Mouse (Mus musculus) layer of hippocampus, postnatal 36 days (tissue): ENCODE results near the gene Stpg2. TPM values are rescaled to one million over a fixed set of nuclear protein-coding genes. Genes with fewer than 3 reads are reported as not detected.
"Not testable (repeated sequence)": the region's sequence is repeated elsewhere in the genome, so short reads cannot be mapped to it uniquely, and the experiment has no call there.

Source experiments
- DNase-seq, 2 experiments: peaks; one replicate each; pipeline ENCODE4 v3.0.0; 2022
- total RNA-seq, 2 experiments: library from RNA; stranded (reverse); gene quantifications; 2 replicates each; pipeline ENCODE4 v1.2.3; 2021

Stpg2 gene
- under 1 TPM in 1 of 2 experiments, not detected in 1; 0.17 TPM for total RNA-seq

DNA sequence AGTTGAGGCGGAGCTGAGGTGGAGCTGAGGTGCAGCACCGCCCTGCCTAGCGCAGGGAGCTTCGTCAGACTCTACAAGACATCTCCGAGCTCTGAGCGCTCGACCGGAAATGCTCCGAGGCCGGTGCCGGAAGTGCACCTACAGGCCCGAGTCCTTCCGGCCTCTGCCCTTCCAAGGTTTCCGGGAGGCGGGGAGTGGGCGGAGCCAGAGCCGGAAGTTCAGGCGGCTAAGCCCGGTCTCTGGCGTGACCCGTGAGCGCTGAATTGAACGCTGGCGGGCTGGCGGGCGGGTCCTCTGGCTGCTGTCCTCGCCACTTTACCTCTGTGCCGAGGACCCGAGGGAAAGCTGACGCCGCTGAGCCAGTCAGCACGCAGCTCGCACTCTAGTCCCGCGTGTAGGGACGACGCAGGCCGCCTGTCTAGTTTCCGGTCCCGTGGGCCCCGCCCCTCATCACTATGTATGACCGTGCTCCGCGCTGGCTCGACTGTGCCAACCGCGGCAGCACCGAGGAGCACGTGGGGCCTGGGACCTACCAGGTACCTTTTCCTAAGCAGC is at the start of gene Stpg2:
Gene Stpg2 (plus strand): TSS at position 251 of the 555 bp plus-strand sequence.
- peak; percentile 93 to 95 for DNase-seq

DNA sequence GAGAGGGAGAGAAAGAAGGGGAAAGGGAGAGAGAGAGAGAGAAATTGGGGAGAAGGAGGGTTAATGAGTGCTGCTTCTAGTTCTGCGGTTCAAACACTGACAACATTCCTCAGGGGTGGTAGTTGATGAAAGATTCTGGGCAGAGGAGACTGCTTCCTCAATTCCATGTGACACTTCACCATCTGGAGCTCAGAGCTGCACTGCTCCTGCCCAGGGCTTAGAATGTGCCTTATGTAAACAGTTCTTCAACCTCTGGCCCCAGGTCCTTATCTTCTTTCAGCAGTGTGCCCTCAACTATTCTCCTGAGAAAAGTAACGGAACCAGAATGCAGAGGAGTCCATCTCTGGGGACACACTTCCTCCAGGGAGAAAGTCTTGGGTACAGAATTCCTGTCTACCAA is 43.3 kb upstream of the Stpg2 start:
- DNase-seq, result no peak

DNA sequence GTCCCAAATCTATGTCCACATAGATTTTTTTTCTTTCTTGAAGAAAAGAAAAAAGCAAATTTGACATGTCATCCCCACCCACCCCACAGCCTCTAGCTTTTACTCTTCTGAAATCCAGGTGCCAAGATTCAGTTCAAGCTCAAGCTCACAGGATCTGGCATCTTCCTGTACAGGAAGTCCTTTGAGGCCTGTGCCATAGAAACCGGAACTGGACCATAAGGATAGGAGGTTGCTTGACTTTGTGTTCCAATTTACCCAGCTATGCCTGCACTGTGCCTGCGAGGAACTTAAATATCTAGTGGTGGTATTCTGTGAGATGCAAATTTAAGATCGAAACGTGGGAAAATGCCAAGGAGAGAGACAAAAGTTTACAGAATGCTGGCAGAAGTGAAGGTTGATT is 42.8 kb upstream of the Stpg2 start:
- no peak for DNase-seq

DNA sequence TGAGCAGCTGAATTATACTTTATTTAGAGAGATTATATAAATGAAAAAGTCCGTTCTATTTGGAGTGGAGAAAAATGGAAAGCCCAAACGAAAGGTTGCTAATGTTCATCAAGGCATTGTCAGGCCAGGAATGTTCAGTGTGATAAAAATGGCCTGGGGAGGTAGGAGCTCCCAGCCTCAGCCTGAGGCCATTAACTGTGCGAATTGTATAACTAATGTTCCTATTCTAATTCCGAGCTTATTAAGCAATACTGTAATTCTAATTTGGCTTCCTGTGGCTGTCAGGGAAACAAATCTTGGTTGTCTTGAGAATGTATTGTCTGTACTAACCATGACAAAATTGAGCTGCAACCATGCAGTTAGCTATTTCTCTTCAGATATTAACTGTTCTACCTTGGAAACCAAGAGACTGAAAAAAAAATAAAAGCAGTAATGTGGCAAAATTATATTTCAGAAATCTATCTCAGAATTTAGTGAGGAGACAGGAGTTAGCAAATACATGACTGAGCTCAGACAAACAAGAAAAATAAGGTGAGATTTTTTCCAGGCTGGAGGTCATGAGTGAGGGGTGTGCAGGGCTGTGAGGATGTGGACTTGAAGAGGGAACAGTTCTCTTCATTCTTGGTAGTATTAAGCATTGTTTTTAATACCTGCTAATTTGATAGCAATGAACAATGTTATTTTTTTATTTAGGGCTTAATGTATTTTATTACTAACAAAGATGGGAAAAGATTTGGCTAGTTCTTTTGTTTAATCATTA is 36.8 kb upstream of the Stpg2 start:
- DNase-seq, result no peak

DNA sequence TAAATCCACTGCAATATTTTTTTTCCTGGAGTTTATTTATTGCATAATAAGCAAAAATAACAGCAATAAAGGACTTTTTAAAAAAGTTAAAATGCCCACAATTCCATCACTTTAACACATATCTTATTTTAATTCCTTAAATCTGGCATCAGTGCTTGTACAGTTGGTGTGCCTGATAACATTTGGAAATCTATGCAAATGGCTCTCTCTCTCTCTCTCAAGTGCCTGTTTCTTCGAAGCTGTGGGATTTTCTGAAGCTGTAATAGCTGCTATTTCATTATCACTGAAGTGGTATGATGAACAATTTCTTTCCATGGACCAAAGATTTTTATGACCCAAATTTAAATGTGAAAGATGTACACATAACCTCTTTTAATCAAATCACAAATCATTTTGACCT is 35.8 kb upstream of the Stpg2 start:
- no peak for DNase-seq

DNA sequence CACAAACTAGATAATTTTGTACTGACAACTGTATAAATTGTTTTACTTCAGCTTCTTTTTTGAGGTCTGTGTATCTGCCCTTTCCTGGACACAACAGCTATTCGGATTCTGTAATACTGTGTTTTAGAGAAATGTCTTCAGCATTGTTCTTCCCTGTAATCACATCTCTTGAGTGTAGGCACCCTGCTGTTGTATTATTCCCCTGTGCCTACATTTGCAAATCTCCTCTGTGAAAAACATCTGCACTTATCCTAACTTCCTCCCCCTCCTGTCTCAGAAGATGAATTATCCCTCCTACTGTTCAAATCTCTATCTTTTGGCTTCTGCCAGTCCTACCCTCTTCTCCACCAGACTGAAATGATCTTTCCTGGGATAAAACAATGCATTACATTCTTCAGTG is 28.6 kb upstream of the Stpg2 start:
- DNase-seq, result no peak

DNA sequence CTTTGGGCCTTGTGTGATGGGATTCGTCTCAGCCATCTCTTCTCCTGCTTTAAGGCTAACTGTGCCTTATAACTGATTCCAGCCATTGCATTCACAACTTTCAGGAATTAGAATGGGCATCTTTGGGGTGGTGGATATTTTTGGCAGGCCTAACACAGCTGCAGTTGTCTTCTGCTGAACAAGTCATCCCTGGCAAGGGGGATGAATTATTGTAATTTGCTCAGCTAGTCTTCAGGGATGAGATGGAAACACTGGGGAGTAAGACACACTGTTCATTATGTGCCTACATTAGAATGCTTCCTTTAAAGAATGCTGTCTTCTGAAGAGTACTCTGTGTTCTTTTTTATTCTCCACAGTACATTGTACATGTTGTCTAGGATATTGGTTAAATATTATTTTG is 14.0 kb upstream of the Stpg2 start:
- no peak for DNase-seq

DNA sequence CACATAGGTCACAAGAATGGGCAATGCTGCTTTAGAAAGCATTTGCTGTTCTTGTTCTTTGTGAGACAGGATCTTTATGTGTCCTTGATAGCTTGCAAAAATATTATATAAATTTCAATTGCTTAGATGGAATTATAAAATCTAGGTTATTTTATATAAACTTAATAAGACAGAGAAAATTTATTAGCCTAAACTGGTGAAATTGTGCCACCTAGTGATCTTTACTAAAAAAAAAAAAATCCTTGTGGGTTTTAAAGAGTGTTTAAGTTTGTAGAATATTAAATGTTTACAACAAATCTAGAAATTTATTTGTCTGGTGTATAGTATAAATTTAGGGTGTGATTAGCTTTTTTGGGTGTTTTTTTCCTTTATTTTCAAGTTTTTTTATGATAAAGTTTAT is 11.6 kb upstream of the Stpg2 start:
- no peak for DNase-seq

DNA sequence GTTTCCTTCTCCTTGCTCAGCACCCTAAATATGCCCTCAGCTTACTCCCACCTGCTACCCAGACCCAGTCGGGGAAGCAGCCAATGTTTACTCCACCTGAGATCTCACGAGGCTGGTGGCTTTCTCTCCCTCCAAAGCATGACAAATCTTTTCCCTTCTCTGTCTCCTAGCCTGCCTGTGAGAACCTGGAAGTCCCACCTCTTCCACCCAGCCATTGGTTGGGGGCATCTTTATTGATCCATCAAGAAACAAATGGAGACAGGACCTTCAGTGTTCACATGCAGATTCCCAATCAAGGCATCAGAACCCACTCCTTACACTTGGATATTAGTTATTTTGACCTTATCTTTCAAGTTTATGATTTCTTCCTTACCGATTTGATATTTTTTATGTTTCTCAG is 7.1 kb upstream of the Stpg2 start:
- DNase-seq, result no peak

DNA sequence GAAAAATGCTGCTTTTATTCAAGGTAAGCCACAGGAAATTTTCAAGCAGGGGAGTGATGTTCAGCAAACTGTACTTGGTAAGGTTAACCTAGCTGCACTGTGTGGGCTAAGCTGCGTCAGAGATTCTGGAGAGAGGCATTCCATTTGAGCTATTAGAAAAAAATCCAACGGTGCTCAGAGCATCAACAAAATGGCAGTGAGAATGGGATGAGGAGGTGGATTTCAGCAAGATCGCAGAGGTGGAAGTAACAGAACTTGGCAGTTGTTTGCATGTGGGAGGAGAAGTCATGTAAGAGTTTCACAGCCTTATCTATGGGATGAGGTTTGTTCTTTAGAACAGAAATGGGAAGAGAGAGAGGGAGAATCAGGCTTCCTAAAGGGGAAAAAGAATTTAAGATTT is 5.2 kb upstream of the Stpg2 start:
- no peak for DNase-seq

DNA sequence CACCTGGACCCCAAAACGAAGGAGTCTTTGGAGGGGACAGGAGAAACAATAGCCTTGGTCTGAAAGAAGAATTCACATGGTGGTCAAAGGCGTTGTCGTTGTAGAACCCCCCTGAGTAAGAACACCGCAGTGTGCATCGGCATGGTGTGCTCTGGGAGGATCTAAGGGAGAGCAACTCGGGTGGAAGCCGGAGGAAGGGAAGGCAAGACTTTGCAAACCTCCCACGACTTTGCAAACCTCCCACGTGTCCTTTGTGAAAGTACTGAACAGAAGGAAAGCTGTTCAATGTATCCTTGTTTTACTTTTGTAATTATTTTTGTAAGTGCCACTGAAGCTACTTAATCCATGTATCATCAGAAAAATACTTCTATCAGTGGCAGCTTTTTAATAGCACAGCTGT is 11.5 kb downstream of the Stpg2 start:
- DNase-seq, result no peak

DNA sequence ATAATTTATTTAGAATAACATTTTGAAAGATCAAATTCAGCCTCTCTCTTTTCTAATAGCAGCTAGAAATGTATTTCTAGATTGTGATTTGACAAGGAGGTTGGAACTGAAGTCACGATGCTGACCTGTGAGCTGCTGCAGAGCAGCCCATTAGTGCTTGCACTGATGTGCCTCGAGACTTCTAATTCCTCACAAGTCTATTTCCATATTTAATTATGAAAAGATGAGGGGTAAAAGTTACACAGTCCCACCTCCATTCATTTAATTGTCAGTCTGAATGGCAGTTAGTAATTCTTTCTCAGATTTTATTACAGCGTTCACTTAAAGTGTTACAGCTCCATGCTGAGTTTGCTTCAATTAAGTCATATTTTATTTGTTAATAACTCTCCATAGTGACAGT is 19.6 kb downstream of the Stpg2 start:
- no peak for DNase-seq

DNA sequence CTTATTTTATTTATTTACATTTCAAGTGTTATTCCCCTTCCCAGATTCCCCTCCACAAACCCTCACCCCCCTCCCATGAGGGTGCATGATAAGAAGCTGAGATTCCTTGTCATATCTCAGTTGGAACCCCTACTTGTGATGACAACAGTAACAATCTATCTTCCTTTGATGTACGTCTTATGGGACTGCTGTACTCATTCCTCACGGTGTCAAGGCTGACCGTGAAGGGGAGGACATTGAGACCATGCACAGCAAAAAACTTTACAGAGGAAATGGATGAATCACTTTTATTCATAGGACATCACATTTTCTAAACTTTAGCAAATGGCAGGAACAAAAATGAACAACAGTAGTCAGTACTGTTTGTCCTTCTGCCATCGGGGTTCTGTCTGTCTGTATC is 21.3 kb downstream of the Stpg2 start:
- no peak for DNase-seq

DNA sequence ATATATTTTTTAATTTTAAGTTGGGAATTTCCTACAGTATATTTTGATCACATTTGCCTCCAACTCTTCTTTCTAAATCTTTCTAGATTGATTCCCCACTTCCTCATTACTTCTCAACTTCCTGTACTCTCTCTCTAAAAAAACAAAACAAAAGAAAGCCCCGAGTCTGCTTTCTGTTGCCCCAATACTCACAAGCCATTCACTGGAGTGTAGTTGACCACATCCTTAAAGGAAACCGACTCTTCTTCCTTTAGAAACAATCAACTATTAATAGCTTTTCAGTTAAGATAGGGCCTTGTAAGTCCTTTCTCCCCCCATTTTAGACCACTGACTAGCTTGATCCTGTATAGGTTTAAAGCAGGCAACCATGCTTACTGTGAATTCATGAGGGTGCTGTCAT is 39.7 kb downstream of the Stpg2 start:
- no peak for DNase-seq

DNA sequence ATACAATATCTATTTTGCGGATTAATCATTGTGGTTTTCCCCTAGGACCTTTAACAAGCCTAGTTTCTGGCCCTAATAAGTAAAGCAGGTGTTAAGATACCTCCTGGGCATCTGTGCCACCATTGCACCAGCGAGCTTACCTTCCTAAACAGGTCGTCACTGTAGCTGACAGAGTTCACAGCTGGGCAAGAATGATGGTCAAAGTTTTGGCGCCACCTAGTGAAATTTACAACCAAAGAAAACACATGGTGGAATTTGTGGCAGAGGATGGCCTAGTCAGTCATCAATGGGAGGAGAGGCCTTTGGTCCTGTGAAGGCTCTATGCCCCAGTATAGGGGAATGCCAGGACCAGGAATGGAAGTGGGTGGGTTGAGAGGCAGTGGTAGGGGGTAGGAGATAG is 41.0 kb downstream of the Stpg2 start:
- no peak for DNase-seq

DNA sequence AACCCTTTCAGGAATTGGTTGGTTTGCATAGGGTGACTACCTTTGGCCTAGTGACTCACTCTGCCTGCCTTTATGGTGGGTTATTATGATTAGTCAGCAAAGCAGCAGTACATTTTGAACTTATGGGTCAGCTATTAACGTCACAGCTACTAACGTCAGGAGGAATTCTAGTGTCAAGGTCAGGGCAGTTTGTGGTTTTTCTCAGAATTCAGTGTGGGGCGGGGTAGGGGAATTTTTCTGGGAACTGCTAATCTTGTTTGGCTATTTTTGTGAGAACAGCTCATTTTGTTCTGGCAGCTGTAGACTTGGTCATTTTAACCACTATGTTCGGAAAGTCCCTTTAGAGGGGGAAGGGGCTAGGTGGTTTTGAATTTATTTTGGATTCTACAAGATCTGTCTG is 56.9 kb downstream of the Stpg2 start:
- not testable (repeated sequence) for DNase-seq

DNA sequence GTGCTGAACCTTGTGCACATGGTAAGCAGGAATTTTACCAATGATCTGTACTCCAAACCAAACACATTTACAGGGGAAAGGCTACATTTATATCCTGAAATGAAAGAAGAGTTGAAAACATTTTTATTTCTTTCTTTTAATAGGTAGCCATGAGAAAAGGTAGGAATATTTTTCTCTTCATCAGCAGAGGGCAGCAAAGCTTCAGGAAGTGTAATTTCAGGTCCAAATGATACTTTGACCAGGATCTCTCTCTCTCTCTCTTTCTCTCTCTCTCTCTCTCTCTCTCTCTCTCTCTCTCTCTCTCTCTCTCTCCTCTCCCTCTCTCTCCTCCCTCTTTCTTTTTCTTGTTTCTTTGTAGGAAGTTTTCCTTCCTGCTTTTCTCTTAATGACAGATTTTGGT is 92.4 kb downstream of the Stpg2 start:
- DNase-seq, result no peak

DNA sequence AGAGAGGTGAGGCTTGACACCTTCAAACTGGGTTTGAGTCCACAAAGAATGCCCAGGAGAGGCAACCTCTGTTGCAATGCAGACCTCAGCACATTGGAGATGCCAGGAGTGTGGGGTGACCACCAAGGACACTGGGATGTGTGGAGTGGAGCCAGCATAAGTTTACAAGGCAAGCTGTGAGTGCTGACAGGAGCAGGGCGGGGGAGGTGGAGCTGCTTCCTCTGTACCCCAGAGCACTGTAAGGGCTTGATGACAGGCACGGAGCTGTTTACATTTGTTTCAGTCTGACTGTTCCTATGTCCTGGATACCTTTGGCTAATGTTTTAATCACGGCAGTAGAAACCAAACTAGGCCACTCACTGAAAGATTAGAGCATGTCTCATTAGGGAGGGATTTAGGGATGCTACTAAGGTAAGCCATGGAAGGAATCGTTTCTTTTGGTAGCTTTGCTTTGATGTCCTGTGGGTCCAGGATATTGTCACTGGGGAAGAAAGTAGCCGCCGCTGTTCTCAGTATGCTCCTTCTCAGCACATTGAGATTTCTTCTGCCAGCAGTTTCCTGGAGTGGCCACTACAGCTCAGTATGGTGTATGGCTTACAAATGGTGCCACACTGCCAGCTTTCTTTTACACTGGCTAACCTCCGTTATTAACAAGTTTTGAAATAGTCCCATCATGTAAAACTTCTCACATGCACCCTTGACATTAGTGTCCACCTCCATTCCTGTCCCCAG is 102.8 kb downstream of the Stpg2 start:
- no peak for DNase-seq

DNA sequence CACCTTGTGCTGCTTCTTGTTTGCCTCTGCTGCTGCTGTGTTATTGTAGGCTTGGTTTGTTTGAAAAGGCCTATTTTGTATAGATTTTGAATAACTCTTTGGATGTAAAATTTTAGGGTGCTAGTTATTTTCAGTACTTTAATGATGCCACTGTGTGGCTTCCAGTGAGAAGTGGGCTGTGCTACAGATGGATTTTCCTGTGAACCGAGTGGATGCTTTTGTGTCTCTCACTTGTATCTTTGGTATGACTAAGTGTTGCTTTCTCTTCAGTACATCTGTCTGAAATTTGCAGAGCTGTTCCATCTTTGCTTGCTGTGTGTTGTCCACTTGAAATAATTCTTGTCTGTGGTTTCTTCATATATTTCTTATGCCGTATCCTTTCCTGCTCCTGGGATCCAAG is 106.2 kb downstream of the Stpg2 start:
- DNase-seq, result peak in 1 of 2 experiments; percentile 2

DNA sequence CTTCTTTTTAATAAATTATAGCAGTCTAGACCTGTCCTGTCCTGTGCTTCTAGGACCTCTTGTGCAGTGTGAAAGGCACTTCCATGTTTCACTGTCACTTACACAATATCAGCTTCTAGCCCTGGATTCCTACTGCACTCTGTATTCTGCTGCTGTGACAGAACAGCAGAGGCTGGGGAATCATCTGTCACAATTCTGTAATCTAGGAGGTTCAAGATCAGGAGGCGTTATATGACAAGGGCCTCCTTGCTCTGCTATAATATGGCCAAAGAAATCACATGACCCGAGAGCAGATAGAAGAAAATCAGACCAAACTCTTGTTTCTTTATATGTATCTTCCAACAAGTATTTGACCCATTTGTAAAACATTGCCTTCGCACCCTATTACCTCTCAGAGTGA is 175.0 kb downstream of the Stpg2 start:
- DNase-seq, result no peak

DNA sequence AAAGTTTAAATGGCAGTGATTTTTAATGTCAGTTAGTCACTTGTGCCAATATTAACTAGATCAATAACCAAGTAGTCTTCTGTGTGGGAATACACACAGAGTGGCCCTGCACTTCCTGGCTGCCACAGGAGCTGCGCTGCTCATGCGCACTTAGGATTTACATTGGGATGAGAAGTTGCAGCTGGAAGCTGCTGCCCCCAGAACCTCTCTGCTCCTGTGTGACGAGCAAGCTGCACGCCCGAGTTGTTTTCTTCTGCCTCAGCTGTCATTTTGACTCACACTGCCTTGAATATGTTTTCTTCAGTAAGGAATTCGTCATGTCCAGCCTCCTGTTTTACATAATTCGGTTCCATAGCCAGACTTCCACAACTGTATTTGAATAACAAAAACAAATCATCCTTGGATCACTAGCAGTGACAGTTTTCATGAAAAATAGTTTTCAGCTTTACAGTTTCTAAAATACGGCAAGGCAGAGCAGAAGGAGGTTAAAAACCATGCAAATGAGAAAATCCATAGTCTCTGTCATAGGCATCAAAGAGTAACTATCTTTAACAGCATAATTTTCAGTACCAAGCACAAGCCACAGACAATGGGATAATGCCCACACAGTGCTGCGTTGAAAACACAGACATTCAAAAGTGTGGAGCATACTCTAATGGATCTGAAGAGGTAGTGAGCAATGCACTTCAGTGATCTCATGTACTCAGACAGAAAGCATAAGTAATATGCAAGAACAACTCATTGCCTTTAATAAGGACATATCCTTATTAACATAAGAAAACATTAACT is 191.8 kb downstream of the Stpg2 start:
- DNase-seq, result no peak

DNA sequence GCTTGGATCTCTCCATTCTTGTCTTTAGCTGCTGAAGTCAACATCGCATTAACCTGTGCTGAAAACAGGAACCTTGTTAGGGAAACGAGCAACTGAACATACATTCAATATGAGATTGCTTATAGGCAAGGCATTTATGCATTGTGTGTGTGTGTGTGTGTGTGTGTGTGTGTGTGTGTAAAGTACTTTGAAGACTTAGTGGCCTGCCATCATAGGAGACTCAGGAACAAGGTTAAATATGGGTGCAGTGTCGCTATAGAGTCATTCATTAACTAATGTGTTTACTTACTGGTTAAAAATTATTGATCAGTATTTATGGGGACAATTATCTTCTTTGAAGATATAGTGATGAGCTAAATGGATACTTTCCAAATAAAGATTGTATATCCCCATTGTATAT is 199.2 kb downstream of the Stpg2 start:
- no peak for DNase-seq

DNA sequence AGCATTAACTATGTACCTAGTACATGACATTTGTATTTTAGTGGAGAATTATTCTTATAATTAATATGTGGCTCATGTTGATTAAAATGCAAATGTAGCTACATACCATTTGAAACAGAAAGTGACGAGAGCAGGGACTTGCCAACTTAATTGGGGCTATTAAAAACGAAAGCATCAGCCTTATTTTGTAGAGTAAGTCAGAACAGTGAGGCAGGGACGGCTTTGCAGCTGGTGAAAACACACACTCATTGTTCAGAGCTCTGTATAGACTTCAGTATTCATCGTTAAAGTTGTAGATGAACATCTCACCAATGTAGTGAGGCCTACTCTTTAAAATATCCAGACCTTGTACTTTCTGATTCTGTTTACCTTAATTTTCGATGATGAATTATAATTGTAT is 213.6 kb downstream of the Stpg2 start:
- DNase-seq, result no peak
